Mouse (Mus musculus) liver, embryonic 13.5 days (tissue): ENCODE measurements around the gene 2310033P09Rik. TPM values are rescaled to one million over a fixed set of nuclear protein-coding genes. Genes with fewer than 3 reads are reported as not detected.

Experiments used
- ATAC-seq: fragments of 200-750 bp; cut with Nextera tagmentation; 2 replicates; pipeline ENCODE4 v1.8.0; 2017; ENCODE audit warnings: low read depth, mild to moderate bottlenecking, moderate number of reproducible peaks, moderate library complexity
- DNase-seq: peaks from one replicate; pipeline ENCODE4 v3.0.0; 2022
- H3K27ac ChIP-seq: fragments of 300-500 bp; sonication (generic); 2 replicates; pipeline ENCODE4 v1.5.1; 2015; ENCODE audit warnings: moderate library complexity, mild to moderate bottlenecking, inconsistent platforms
- H3K27me3 ChIP-seq: fragments of 300-500 bp; sonication (generic); 2 replicates; pipeline ENCODE4 v1.6.1; 2015; ENCODE audit warnings: mild to moderate bottlenecking, inconsistent platforms
- H3K36me3 ChIP-seq: fragments of 300-500 bp; sonication (generic); 2 replicates; pipeline ENCODE4 v1.6.1; 2015; ENCODE audit warnings: mild to moderate bottlenecking, inconsistent platforms
- H3K4me1 ChIP-seq: fragments of 300-500 bp; sonication (generic); replicated peaks from 2 replicates; pipeline ENCODE4 v1.6.1; 2015; ENCODE audit warnings: inconsistent platforms
- H3K4me2 ChIP-seq: fragments of 300-500 bp; sonication (generic); 2 replicates; pipeline ENCODE4 v1.6.1; 2015; ENCODE audit warnings: inconsistent platforms, mild to moderate bottlenecking, moderate library complexity
- H3K4me3 ChIP-seq: fragments of 300-500 bp; sonication (generic); replicated peaks from 2 replicates; pipeline ENCODE4 v1.5.1; 2015; ENCODE audit warnings: mild to moderate bottlenecking, inconsistent platforms
- H3K9ac ChIP-seq: fragments of 300-500 bp; sonication (generic); 2 replicates; pipeline ENCODE4 v1.6.1; 2015; ENCODE audit warnings: mild to moderate bottlenecking, inconsistent platforms
- H3K9me3 ChIP-seq: fragments of 300-500 bp; sonication (generic); replicated peaks from 2 replicates; pipeline ENCODE4 v1.6.1; 2016; ENCODE audit warnings: inconsistent platforms
- WGBS: fragments of 180-500 bp; shearing (Covaris S2); methylation state at CpG from one replicate; pipeline ENCODE4 v1.1.7; 2015; ENCODE audit not compliant: insufficient replicate concordance; 5-methylcytosine and 5-hydroxymethylcytosine counted together
- polyA plus RNA-seq: library from polyadenylated mRNA; unstranded; fragments of >200 nt; fragmentation: Nextera tagmentation; extraction: Ambion mirVana; gene quantifications from 2 replicates; pipeline ENCODE4 v1.2.1, GENCODE M21; 2015

The 2310033P09Rik gene
- 26.2 and 26.8 TPM in 2 replicates for polyA plus RNA-seq

DNA sequence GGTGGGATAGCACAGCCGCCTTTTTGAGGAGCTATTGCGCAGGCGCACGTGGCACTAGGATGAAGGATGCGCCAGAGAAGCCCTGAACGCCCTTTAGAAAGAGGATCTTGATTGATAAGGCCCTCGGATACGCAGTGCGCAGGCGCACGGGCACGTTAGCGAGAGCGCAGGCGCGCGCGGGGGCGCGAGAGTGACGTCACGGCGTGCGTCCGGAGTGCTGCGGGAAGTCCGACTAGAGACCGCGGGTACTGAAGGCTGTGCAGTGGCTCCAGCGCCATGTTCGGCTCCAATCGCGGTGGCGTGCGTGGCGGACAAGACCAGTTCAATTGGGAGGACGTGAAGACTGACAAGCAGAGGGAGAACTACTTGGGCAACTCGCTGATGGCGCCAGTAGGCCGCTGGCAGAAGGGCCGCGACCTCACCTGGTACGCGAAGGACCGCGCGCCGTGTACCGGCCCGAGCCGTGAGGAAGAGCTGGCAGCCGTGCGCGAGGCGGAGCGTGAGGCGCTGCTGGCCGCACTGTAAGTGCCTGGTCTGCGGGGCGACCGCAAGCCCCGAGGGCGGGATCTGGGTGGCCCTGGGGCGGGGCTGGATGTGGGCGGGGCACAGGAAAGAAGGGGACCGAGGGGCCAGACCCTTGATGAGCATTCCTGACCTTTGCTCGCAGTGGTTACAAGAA is at the start of gene 2310033P09Rik:
TSS of gene 2310033P09Rik (plus strand) at position 169 of the 679 bp plus-strand sequence.
- DNase-seq, result peak; percentile 94

DNA sequence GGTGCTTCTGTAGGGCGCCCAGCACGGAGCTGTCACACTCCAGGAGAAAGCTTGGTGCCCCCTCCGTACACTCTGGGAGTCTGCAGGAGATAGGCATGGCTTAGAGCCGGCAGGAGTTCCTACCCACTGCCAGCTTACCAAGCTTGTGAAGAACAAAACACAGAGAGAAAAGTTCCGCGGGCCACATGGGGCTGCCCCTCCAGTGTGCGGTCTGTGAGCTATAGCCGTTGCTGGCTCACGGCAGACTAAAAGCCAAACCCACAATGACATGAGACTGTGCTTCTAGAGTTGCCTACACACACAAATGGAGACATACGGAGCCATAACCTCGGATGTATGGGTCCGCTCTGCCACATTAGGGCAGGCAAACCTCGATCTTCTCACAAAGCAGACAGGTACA is 49.0 kb upstream of the 2310033P09Rik start:
- H3K9me3 ChIP-seq, result no peaks in the 10 kb centered on the region
- H3K4me3 ChIP-seq, result no peak overlapping the region
- no peak overlapping the region; the same call in 1 of the 2 replicates for H3K27ac ChIP-seq
- H3K4me2 ChIP-seq, result no peak overlapping the region
- H3K36me3 ChIP-seq, result peaks cover 67% of the 10 kb centered on the region
- H3K4me1 ChIP-seq, result peaks cover 37% of the 10 kb centered on the region
- no peak overlapping the region for H3K9ac ChIP-seq
- H3K27me3 ChIP-seq, result no peaks in the 10 kb centered on the region
- ATAC-seq (no peak), DNase-seq (no peak)
- WGBS, result 91% methylated on average over 13 of the region's 13 CpGs

More for the DNA sequence above, at the start of gene 2310033P09Rik:
- Histone ChIP-seq H3K4me1 (peaks cover 49% of the 10 kb centered on the region), H3K4me2 (peak within 1 kb of the TSS; percentile 95), H3K9ac (peak within 1 kb of the TSS; percentile 94), H3K36me3 (peaks cover 74% of the 10 kb centered on the region), H3K27ac (peak within 1 kb of the TSS; percentile 95), H3K27me3 (no peaks in the 10 kb centered on the region), H3K9me3 (no peaks in the 10 kb centered on the region), H3K4me3 (peak within 1 kb of the TSS; percentile 94)
- ATAC-seq, result peak; percentile 81
- under 1% methylated on average over 65 of the region's 67 CpGs for WGBS

DNA sequence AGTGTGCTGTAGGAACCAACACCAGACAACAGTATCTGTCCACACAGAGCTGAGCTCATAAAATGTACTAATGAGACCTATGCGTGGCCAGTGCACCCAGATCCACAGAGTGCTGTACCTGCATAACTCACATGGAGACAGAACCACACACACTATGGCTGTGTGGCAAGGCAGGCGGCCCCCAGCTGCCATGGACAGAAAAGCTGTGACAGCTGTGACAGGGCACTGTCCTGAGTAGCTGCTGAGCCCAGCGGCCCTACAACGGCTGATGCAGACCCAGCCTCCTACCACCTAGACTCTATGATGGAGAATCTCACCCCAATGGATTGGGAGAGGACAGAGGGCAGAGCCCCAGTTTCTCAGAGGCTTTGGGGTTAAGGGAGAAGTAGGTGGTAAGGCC is 48.6 kb upstream of the 2310033P09Rik start:
- Histone ChIP-seq H3K4me1 (peaks cover 40% of the 10 kb centered on the region), H3K27me3 (no peaks in the 10 kb centered on the region), H3K36me3 (peaks cover 67% of the 10 kb centered on the region), H3K9ac (no peak overlapping the region), H3K4me3 (no peak overlapping the region), H3K9me3 (no peaks in the 10 kb centered on the region), H3K27ac (no peak overlapping the region; the same call in 1 of the 2 replicates), H3K4me2 (no peak overlapping the region)
- ATAC-seq, result no peak
- no peak for DNase-seq
- 93% methylated on average over 4 of the region's 4 CpGs for WGBS

DNA sequence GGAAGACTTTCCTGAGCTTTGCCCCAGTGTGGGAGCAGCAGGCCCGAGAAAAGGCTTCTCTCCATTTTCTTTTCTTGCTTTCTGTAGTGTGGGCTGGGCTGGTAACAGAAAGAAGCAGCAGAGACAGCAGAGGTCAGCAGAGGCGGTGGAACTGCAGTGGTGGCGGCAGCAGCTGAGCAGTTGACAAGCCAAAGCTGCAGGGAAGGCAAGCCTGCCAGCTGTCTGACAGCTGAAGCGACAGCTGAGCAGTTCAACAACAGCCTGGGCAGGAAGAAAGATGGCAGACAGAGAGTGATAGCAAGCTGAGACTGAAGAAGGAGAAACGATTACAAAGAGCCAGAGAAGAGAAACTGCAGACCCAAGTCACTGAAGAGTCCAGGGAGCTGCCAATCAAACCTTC is 46.7 kb upstream of the 2310033P09Rik start:
- 81% methylated on average over 5 of the region's 5 CpGs for WGBS
- no peak for ATAC-seq
- Histone ChIP-seq H3K4me3 (peak overlapping the region; percentile 79; the same call in 1 of the 2 replicates), H3K36me3 (peaks cover 55% of the 10 kb centered on the region), H3K9ac (peak overlapping the region; percentile 81; the same call in 1 of the 2 replicates), H3K27me3 (no peaks in the 10 kb centered on the region), H3K27ac (peak overlapping the region; percentile 100), H3K4me1 (peaks cover 51% of the 10 kb centered on the region), H3K9me3 (no peaks in the 10 kb centered on the region), H3K4me2 (peak overlapping the region; percentile 94)
- no peak for DNase-seq

DNA sequence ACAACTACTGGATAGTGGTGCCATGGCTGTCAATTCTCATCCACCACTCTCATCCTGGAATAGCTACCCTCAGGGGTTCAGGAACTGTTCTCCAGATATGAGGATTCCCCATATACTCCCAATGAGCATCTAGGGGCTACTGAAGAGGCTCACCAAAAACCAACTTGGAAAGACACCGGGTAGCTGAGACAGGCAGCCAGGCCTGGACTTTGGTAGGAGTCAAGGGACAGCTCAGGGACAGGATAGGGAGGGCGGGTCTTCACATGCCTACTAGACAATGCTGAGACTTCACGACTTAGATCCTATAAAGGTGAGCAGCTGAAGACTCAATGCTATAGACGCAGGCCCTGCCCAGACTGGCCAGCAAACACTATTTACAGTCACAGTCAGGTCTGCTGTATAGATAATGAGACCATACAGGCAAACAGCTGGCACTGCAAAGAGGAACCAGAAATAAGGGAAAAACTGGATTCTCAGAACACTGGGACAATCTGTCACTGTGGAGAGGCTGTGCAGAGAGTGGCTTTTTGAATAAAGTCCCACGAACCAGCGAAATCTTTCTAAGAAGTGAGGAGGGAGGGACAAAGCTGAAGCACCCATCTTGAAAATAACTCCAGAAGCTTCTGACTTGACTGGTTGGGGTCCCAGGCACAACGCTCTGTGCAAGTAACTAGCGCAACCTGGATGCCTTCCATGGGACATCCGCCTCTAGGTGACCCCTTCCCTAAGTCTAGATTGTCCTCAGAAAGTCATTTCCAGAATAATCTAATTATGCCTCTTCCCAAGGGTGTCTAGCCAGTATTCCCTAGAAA is 45.5 kb upstream of the 2310033P09Rik start:
- peaks cover 43% of the 10 kb centered on the region for H3K36me3 ChIP-seq
- DNase-seq (no peak), ATAC-seq (0 out of 2 replicates have a peak, but pooled peaks have one; percentile 0)
- peak overlapping the region; percentile 79 for H3K4me3 ChIP-seq
- H3K9me3 ChIP-seq, result no peaks in the 10 kb centered on the region
- no peaks in the 10 kb centered on the region for H3K27me3 ChIP-seq
- peak overlapping the region; percentile 100 for H3K27ac ChIP-seq
- H3K9ac ChIP-seq, result peak overlapping the region; percentile 81
- H3K4me2 ChIP-seq, result peak overlapping the region; percentile 94
- H3K4me1 ChIP-seq, result peaks cover 60% of the 10 kb centered on the region
- 45% methylated on average over 9 of the region's 9 CpGs for WGBS

DNA sequence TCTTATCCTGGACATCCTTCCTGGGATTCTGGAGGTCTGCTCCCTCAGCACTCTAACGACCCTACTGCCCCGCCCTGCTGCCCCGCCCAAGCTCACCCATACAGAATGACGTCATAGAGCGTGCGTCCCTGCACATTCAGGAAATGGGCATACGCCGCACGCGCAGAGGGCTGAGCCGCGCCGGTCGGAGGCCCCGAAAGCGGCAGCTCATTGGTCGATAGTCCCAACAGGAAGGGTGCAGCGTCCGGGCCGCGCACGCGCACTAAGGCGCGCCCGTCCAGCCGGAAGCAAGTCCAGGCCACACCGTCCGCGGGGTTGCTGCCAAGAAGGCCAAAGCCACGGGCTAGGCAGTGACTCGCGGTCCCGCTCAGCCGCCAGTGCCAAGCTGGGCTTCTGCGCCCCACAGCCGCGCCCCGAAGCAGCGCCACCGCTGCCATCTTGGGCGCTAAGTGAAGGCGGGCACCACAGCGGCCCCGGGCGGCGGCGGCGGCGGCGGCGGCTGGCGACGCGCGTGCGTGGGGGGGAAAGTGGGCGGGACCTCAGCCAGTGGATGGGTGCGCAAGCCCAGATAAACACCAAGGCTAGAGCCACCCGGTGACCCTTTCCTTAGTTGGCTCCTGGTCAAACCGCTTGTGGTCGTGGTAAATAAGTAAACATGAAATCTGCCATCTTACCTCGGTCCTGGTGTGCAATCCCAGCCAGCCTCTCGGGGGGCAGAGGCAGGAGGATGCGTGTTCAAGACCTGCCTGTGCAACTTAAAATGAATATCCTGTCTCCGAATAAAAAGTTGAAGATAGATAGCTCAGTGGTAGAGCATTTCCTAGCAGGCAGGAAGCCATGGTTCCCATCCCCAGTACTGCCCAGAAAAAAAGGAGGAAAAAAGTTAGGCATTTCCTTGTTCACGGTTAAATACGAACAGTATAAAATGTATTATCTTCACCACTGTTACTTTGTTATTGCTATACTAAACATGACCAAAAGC is 44.6 kb upstream of the 2310033P09Rik start, which contains the start of gene Iba57:
TSS of gene Iba57 (minus strand) at position 485 of the 982 bp plus-strand sequence.
- WGBS, result under 1% methylated on average over 68 of the region's 68 CpGs
- peak within 1 kb of the TSS; percentile 94 for H3K4me2 ChIP-seq
- peaks cover 34% of the 10 kb centered on the region for H3K36me3 ChIP-seq
- no peaks in the 10 kb centered on the region for H3K27me3 ChIP-seq
- peaks cover 66% of the 10 kb centered on the region for H3K4me1 ChIP-seq
- peak; percentile 90 for ATAC-seq
- peak; percentile 98 for DNase-seq
- H3K9ac ChIP-seq, result peak within 1 kb of the TSS; percentile 92
- peak within 1 kb of the TSS; percentile 100 for H3K27ac ChIP-seq
- no peaks in the 10 kb centered on the region for H3K9me3 ChIP-seq
- peak within 1 kb of the TSS; percentile 79 for H3K4me3 ChIP-seq

DNA sequence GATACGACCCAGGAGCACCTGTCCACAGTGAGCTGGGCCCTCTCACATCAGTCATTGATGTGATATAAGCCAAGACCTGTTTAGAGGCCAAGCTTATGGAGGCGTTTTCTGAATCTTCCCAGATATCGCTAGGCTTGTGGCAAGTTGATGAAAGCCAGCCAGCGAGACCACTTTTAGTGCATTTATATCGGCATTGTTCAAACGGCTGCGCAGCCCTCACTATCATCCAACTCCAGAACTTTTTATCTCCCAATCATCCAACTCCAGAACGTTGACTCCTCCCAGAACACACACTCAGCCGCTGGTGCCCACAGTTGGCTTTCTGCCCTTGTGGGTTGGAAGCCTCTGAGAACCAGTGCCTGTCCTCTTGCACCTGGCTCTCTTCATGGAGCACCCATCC is 43.7 kb upstream of the 2310033P09Rik start:
- WGBS, result 14% methylated on average over 9 of the region's 9 CpGs
- H3K9me3 ChIP-seq, result no peaks in the 10 kb centered on the region
- peak overlapping the region; percentile 100 for H3K27ac ChIP-seq
- ATAC-seq (peak; percentile 78), DNase-seq (peak; percentile 86)
- peak overlapping the region; percentile 92 for H3K9ac ChIP-seq
- peaks cover 25% of the 10 kb centered on the region for H3K36me3 ChIP-seq
- H3K4me2 ChIP-seq, result peak overlapping the region; percentile 94
- H3K4me3 ChIP-seq, result peak overlapping the region; percentile 79
- peaks cover 66% of the 10 kb centered on the region for H3K4me1 ChIP-seq
- no peaks in the 10 kb centered on the region for H3K27me3 ChIP-seq

DNA sequence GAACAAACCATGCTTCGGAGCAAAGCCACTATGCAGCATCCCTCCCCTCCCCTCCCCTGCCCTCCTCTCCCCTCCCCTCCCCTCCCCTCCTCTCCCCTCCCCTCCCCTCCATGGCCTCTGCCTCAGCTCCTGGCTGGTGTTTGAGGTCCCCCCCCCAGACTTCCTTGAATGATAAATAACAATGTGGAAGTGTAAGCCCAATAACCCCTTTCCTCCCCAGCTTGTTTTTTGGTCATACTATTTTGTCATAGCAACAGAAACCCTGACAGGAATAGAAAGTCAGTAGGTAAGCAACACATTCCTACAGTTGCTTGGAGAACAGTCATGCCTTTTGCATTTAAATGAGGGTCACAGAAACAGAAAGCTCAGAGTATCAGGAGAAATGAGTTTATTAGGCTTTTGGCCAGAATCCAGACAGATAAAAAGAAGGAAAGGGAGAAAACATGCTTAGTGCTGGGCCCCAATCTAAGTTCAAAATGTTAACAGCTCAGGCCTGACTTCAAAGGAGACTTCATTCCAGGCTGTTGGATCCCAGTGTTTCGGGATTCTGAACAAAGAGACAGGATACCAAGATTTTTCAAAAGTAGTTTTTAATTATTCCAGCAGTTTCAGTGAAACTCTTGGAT is 42.4 kb upstream of the 2310033P09Rik start:
- Histone ChIP-seq H3K27ac (peak overlapping the region; percentile 100), H3K9me3 (no peaks in the 10 kb centered on the region), H3K4me3 (no peak overlapping the region), H3K27me3 (peaks cover 5% of the 10 kb centered on the region; the same call in 1 of the 2 replicates), H3K4me1 (peaks cover 62% of the 10 kb centered on the region), H3K36me3 (peaks cover 12% of the 10 kb centered on the region), H3K4me2 (no peak overlapping the region), H3K9ac (peak overlapping the region; percentile 44)
- WGBS, result 36% methylated on average over 2 of the region's 2 CpGs
- ATAC-seq, result no peak
- no peak for DNase-seq

DNA sequence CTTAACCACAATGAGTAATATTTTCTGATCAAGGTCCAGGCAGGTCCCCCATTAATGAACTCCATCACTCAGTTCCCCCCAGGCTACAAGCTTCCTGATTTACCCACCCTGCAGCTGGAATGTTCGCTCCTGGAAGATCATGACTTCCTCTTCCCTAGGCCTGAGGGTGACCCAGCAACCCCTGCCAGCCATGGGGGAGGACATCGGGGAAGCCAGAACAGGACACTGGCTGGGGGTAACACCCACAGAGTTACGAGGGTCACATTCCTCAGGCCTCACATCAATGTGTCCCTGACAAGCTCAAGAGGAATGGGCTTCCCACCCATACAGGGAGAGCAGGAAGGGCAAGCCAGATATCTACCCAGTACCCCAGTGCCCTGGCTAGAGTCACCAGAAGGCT is 38.3 kb upstream of the 2310033P09Rik start:
- WGBS, result 71% methylated on average over 3 of the region's 3 CpGs
- no peak for ATAC-seq

DNA sequence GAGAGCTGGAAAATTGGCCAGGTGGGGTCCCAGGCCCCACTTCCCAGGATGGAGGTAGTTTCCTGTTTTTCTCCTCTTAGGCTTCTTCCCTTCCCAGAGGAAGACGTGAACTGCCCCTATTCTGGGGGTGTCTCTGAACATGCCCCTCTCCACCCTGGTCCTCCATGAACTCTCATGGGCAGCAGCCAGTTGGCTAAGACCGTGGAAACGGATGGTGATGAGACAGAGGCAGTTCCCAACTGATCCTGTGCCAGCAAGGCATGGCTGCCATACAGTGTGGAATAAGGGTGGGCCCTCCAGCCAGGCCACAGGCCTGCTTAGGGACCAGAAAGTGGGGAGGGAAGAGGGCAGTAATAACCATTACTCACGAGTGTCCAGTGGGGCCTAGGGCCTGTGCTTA is 37.6 kb upstream of the 2310033P09Rik start:
- no peak for DNase-seq
- 68% methylated on average over 4 of the region's 4 CpGs for WGBS
- no peaks in the 10 kb centered on the region for H3K36me3 ChIP-seq
- H3K27me3 ChIP-seq, result peaks cover 44% of the 10 kb centered on the region
- H3K27ac ChIP-seq, result no peak overlapping the region
- no peak overlapping the region for H3K4me3 ChIP-seq
- 0 out of 2 replicates have a peak overlapping the region, but pooled peaks have one; percentile 11 for H3K9ac ChIP-seq
- no peak for ATAC-seq
- no peaks in the 10 kb centered on the region for H3K9me3 ChIP-seq
- H3K4me2 ChIP-seq, result no peak overlapping the region
- H3K4me1 ChIP-seq, result peaks cover 24% of the 10 kb centered on the region

More for the DNA sequence above, 38.3 kb upstream of the 2310033P09Rik start:
- DNase-seq, result no peak
- Histone ChIP-seq H3K9me3 (no peaks in the 10 kb centered on the region), H3K27ac (no peak overlapping the region; the same call in none of the 2 replicates), H3K36me3 (no peaks in the 10 kb centered on the region), H3K4me3 (no peak overlapping the region), H3K4me1 (peaks cover 31% of the 10 kb centered on the region), H3K9ac (no peak overlapping the region), H3K27me3 (peaks cover 36% of the 10 kb centered on the region), H3K4me2 (no peak overlapping the region)
